Mouse (Mus musculus) MEL-GATA-1-ER (cell line): Measurements from ENCODE around the gene Prl3d2.
"Not testable (repeated sequence)": the region's sequence is repeated elsewhere in the genome, so short reads cannot be mapped to it uniquely, and the experiment has no call there.

Source experiments
- DNase-seq: peaks from one replicate; pipeline ENCODE4 v3.0.0-alpha.2; 2012; ENCODE audit warnings: low read depth; ENCODE audit errors: extremely low read depth

Gene Prl3d2

DNA sequence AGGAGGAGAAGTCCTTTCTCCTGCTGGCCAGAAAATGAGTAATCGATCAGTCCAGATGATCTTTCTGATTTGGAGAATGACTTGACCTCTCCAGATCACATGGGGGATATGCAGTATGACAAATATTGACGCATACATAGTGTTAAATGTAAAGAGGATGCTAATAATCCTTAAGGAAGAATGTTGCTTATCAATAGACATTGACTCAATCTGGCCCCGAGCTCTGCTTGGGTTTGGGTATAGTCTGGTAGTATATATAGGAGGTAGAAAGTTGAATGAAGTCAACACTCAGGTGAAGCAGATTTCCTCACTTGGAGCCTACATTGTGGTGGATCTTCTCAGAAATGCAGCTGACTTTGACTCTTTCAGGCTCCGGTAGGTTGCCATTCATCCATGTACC, at the start of gene Prl3d2:
Gene Prl3d2 (plus strand): TSS at position 301 of the 400 bp plus-strand sequence.
- DNase-seq = not testable (repeated sequence)

DNA sequence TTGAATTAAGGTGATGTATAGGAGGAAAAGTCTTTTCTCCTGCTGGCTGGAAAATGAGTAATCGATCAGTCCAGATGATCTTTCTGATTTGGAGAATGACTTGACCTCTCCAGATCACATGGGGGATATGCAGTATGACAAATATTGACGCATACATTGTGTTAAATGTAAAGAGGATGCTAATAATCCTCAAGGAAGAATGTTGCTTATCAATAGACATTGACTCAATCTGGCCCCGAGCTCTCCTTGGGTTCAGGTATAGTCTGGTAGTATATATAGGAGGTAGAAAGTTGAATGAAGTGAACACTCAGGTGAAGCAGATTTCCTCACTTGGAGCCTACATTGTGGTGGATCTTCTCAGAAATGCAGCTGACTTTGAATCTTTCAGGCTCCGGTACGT, 27.6 kb upstream of the Prl3d2 start, which contains the start of gene Prl3d1:
Gene Prl3d1 (plus strand): TSS at position 301 of the 400 bp plus-strand sequence.
- DNase-seq = not testable (repeated sequence)

DNA sequence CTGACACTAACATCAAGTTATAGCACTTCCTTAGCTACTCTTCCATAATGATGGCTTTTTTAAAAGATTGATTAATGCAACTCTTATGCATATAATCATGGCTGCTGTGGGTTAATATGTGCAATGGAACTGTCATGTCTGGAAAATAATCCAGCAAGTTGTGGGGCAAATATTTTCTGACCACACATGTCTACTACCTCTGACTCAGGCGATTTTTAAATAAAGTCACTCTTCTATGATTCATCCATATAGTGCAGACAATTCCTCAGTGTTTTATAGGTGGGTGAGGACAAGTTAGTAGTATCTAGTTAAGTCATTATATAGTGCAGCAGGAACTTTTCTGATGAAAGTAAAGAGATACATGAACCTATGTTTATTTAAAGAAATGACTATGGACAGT, 26.8 kb downstream of the Prl3d2 start:
- no peak for DNase-seq

DNA sequence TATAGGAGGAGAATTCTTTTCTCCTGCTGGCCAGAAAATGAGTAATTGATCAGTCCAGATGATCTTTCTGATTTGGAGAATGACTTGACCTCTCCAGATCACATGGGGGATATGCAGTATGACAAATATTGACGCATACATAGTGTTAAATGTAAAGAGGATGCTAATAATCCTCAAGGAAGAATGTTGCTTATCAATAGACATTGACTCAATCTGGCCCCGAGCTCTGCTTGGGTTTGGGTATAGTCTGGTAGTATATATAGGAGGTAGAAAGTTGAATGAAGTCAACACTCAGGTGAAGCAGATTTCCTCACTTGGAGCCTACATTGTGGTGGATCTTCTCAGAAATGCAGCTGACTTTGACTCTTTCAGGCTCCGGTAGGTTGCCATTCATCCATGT, 35.0 kb downstream of the Prl3d2 start, which contains the start of gene Prl3d3:
Gene Prl3d3 (plus strand): TSS at position 301 of the 400 bp plus-strand sequence.
- not testable (repeated sequence) for DNase-seq
